Mouse (Mus musculus) hindbrain, embryonic 16.5 days (tissue): ENCODE measurements at regions not wholly inside any gene's neighbourhood (a gene's known extent, or its start where the extent isn't known, plus 50 kb on each side); places are given as distances from the start of the nearest gene placed in this dataset.

ENCODE experiments used
- ATAC-seq: fragments of 200-750 bp; cut with Nextera tagmentation; 2 replicates; pipeline ENCODE4 v1.8.0; 2017; ENCODE audit warnings: moderate TSS enrichment, moderate library complexity
- H3K27ac ChIP-seq: fragments of 300-500 bp; sonication (generic); 2 replicates; pipeline ENCODE4 v1.5.1; 2014; ENCODE audit warnings: low read depth, mild to moderate bottlenecking, control low read depth, low read length, moderate library complexity
- H3K27me3 ChIP-seq: fragments of 300-500 bp; sonication (generic); replicated peaks from 2 replicates; pipeline ENCODE4 v1.6.1; 2014; ENCODE audit warnings: low read length; ENCODE audit not compliant: control insufficient read depth, insufficient read depth
- H3K36me3 ChIP-seq: fragments of 300-500 bp; sonication (generic); 2 replicates; pipeline ENCODE4 v1.6.1; 2014; ENCODE audit warnings: mild to moderate bottlenecking, low read length, moderate library complexity, mixed read lengths; ENCODE audit not compliant: control insufficient read depth, insufficient read depth
- H3K4me1 ChIP-seq: fragments of 300-500 bp; sonication (generic); 2 replicates; pipeline ENCODE4 v1.6.1; 2014; ENCODE audit warnings: low read depth, low read length; ENCODE audit not compliant: control insufficient read depth, insufficient read depth
- H3K4me2 ChIP-seq: fragments of 300-500 bp; sonication (generic); 2 replicates; pipeline ENCODE4 v1.6.1; 2014; ENCODE audit warnings: mild to moderate bottlenecking, low read length, control low read depth, moderate library complexity
- H3K4me3 ChIP-seq: fragments of 300-500 bp; sonication (generic); 2 replicates; pipeline ENCODE4 v1.5.1; 2014; ENCODE audit warnings: mild to moderate bottlenecking, low read length, control low read depth, moderate library complexity
- H3K9ac ChIP-seq: fragments of 300-500 bp; sonication (generic); 2 replicates; pipeline ENCODE4 v1.6.1; 2014; ENCODE audit warnings: low read depth, mild to moderate bottlenecking, control low read depth, low read length, moderate library complexity
- H3K9me3 ChIP-seq: fragments of 300-500 bp; sonication (generic); 2 replicates; pipeline ENCODE4 v1.6.1; 2014; ENCODE audit warnings: mild to moderate bottlenecking, low read length, moderate library complexity; ENCODE audit not compliant: control insufficient read depth
- WGBS: fragments of 180-500 bp; shearing (Covaris S2); extraction: QIAGEN DNeasy Blood & Tissue Kit; methylation state at CpG from one replicate; pipeline ENCODE4 v1.1.7; 2014; 5-methylcytosine and 5-hydroxymethylcytosine counted together

GRCm38 (mm10) chr17:4865621-4866020, 128.5 kb upstream of the Arid1b start:
- Histone ChIP-seq H3K9ac (peak overlapping the region; percentile 5), H3K36me3 (no peaks in the 10 kb centered on the region), H3K27ac (peak overlapping the region; percentile 59; the same call in 1 of the 2 replicates), H3K4me3 (peak overlapping the region; percentile 16; the same call in 1 of the 2 replicates), H3K27me3 (no peaks in the 10 kb centered on the region), H3K4me2 (peak overlapping the region; percentile 43), H3K9me3 (no peaks in the 10 kb centered on the region), H3K4me1 (peaks cover 12% of the 10 kb centered on the region)
- 11% methylated on average over 10 of the region's 10 CpGs for WGBS
- ATAC-seq: peak; percentile 83

GRCm38 (mm10) chr17:4866026-4866896, 127.9 kb upstream of the Arid1b start:
- peak overlapping the region; percentile 43 for H3K4me2 ChIP-seq
- peak overlapping the region; percentile 41; the same call in 1 of the 2 replicates for H3K9ac ChIP-seq
- no peaks in the 10 kb centered on the region for H3K36me3 ChIP-seq
- H3K9me3 ChIP-seq: no peaks in the 10 kb centered on the region
- H3K27me3 ChIP-seq: no peaks in the 10 kb centered on the region
- H3K4me3 ChIP-seq: no peak overlapping the region; the same call in 1 of the 2 replicates
- peak; percentile 50 for ATAC-seq
- peaks cover 12% of the 10 kb centered on the region for H3K4me1 ChIP-seq
- peak overlapping the region; percentile 59; the same call in 1 of the 2 replicates for H3K27ac ChIP-seq
- 30% methylated on average over 17 of the region's 17 CpGs for WGBS

GRCm38 (mm10) chr17:4867083-4867482, 127.0 kb upstream of the Arid1b start:
- Histone ChIP-seq H3K4me1 (peaks cover 12% of the 10 kb centered on the region), H3K36me3 (no peaks in the 10 kb centered on the region), H3K9me3 (no peaks in the 10 kb centered on the region), H3K4me2 (no peak overlapping the region), H3K27ac (no peak overlapping the region), H3K27me3 (no peaks in the 10 kb centered on the region), H3K4me3 (no peak overlapping the region), H3K9ac (no peak overlapping the region)
- no peak for ATAC-seq
- WGBS: 95% methylated on average over 5 of the region's 5 CpGs

GRCm38 (mm10) chr17:4867754-4868445, 126.2 kb upstream of the Arid1b start:
- H3K27ac ChIP-seq: no peak overlapping the region
- H3K27me3 ChIP-seq: no peaks in the 10 kb centered on the region
- H3K9ac ChIP-seq: no peak overlapping the region
- ATAC-seq: no peak
- no peak overlapping the region for H3K4me3 ChIP-seq
- peaks cover 12% of the 10 kb centered on the region for H3K4me1 ChIP-seq
- no peaks in the 10 kb centered on the region for H3K36me3 ChIP-seq
- WGBS: 74% methylated on average over 9 of the region's 9 CpGs
- no peak overlapping the region for H3K4me2 ChIP-seq
- H3K9me3 ChIP-seq: no peaks in the 10 kb centered on the region

GRCm38 (mm10) chr17:4868446-4868825, 125.7 kb upstream of the Arid1b start:
- H3K4me2 ChIP-seq: no peak overlapping the region
- H3K4me1 ChIP-seq: peaks cover 12% of the 10 kb centered on the region
- H3K9ac ChIP-seq: no peak overlapping the region
- no peaks in the 10 kb centered on the region for H3K27me3 ChIP-seq
- H3K9me3 ChIP-seq: no peaks in the 10 kb centered on the region
- WGBS: 89% methylated on average over 10 of the region's 10 CpGs
- H3K4me3 ChIP-seq: no peak overlapping the region
- ATAC-seq: no peak
- no peaks in the 10 kb centered on the region for H3K36me3 ChIP-seq
- no peak overlapping the region for H3K27ac ChIP-seq

- H3K36me3 ChIP-seq: no peaks in the 10 kb centered on the region
- peaks cover 12% of the 10 kb centered on the region for H3K4me1 ChIP-seq
- H3K27me3 ChIP-seq: no peaks in the 10 kb centered on the region
- no peak overlapping the region for H3K27ac ChIP-seq
- no peak overlapping the region for H3K4me2 ChIP-seq
- no peak overlapping the region for H3K9ac ChIP-seq
- ATAC-seq: no peak
- no peaks in the 10 kb centered on the region for H3K9me3 ChIP-seq
- H3K4me3 ChIP-seq: no peak overlapping the region
- 86% methylated on average over 5 of the region's 5 CpGs for WGBS
Measured at GRCm38 (mm10) chr17:4868861-4869260, 125.3 kb upstream of the Arid1b start.

GRCm38 (mm10) chr17:4871267-4871666, 122.9 kb upstream of the Arid1b start:
- Histone ChIP-seq H3K9me3 (no peaks in the 10 kb centered on the region), H3K27ac (no peak overlapping the region), H3K4me3 (no peak overlapping the region), H3K4me1 (peaks cover under 1% of the 10 kb centered on the region; the same call in 1 of the 2 replicates), H3K9ac (no peak overlapping the region), H3K27me3 (no peaks in the 10 kb centered on the region), H3K36me3 (no peaks in the 10 kb centered on the region), H3K4me2 (no peak overlapping the region)
- WGBS: 63% methylated on average over 2 of the region's 2 CpGs
- no peak for ATAC-seq

GRCm38 (mm10) chr17:4874459-4874858, 119.7 kb upstream of the Arid1b start:
- H3K27ac ChIP-seq: no peak overlapping the region
- no peak overlapping the region for H3K4me2 ChIP-seq
- H3K9me3 ChIP-seq: no peaks in the 10 kb centered on the region
- no peak overlapping the region for H3K4me3 ChIP-seq
- WGBS: 77% methylated on average over 2 of the region's 2 CpGs
- H3K4me1 ChIP-seq: no peaks in the 10 kb centered on the region
- no peak for ATAC-seq
- H3K27me3 ChIP-seq: no peaks in the 10 kb centered on the region
- no peaks in the 10 kb centered on the region for H3K36me3 ChIP-seq
- no peak overlapping the region for H3K9ac ChIP-seq
